Mouse (Mus musculus) CD8-positive naive resting alpha-beta T cell, adult 2 months (primary cell): ENCODE data around the gene Macc1.

Experiments
- DNase-seq, 2 experiments: peaks; one replicate each; pipeline ENCODE4 v3.0.0; 2022; ENCODE audit warnings: low read depth in 2 of 2, low spot score in 2 of 2

The Macc1 gene

DNA sequence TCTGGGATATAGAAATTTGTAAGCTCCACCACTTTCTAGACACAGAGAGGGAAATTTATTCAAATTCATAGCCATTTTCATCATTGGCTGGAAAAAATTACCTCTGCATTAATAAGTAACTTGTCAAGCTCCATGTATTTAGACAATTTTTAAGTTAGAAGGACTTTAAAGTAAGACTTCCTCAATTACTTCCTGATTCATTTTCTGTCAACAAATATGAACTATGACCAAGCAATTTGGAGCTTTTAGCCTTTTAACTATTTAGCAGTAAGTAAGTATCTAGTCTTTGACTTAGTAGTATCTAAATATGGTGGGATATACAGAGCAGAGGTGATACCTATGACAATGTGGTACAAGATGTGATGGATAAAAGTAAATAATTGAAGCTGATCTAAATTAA, 72.2 kb downstream of the Macc1 start:
- no peak for DNase-seq

DNA sequence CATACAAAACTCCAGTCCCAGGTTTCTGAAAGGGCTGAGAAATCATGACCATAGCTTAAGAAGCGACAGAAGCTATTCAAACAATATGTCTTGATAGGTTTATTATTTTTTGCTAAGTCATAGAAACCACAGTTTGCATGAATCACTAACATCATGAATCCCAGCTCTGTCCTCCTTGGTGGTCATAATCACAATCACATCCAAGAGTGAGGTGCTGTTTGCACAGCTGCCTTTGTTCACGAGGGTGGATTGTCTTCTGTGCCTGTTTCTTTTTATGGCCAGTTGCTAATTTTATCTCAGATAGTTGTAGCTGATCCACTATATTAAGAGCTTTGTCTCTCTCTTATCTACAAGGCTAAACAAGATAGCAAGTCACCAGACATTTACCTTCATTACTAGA, 72.6 kb downstream of the Macc1 start:
- no peak for DNase-seq

DNA sequence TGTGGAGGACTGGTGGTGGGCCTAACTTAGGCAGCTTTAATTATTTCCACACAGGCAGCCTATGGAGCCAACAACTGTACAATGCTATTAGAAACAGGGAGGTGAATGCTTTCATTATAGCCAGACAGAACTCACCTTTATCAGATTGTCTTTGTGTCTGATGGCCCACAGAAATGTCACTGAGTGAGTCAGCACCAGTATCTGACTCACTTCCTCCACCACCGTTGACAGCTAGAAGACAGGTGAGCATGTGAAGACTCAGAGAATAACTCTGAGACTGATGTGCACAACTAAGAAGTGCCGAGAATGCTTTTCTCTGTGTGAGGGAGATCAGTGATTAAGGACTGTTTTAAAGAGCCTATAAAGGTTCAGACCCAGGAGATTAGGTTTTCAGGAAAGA, 73.9 kb downstream of the Macc1 start:
- DNase-seq = no peak

DNA sequence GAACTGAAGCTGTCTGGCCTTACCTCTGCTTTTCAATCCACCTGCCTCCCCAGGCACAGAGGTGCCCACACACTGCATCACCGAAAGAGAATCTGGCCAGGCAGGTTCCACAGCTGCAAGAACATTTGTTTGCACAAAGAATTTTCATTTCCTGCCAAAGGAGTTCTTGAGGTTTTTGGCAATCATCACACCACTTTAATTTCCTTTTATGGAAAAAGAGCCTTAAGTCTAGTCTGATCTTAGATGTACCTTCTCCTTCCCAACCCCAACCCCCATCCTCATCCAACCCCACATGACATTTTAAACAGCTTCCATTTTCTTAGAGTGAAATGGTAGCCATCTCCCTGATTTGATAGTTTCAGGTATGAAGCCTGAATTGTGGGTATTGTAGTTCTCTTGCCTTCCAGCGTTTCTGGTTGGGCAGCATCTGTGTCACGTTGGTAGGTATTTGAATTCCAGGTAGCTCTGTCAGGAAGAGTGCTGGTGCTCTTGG, 76.2 kb downstream of the Macc1 start:
- DNase-seq = no peak

DNA sequence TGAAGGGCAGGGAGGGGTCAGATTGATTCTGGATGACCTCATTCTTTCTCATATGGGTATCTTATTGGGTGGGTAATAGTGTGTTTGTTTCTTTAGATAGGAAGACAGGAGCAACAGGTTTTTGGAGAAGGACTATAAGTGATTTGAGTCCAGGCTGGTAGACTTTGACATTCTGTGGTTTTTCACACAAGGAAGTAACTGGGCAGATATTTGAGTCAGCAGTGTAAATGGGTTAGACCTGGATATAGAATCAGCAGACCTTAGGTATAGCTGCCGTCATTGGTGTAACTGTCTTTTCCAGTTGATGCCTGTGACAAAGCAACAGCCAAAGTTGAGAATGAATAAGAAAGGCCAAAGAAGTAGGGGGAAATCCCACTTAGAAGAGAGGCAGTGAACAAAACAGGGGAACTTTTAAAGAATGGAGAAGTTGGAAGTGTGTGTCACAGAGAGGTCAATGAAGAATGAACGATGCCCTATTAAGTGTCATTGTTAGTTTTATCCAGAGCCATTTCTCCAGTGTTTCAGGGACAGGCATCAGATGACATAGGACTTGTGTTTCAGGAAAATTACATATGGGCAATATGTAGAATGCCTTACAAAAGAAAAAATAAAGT, 84.1 kb downstream of the Macc1 start:
- no peak for DNase-seq

DNA sequence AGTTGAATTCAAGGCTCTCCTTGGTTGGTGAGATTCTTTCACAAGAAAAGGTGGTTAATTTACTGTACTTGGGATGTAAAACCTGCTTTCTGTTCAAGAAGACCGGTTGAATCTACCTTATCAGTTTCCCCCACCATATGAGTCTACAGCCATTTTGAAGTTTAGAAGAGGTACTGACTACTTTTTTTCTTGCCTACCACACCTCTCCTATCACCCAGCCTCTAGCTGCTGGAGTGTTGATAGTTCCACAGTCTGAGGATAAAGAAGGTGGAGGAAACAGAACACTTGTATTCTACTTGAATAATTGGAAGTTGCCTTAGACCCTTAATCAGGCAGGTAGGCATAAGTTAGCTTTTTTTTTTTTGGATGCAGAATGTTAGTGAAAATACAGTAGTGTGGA, 88.2 kb downstream of the Macc1 start:
- no peak for DNase-seq

DNA sequence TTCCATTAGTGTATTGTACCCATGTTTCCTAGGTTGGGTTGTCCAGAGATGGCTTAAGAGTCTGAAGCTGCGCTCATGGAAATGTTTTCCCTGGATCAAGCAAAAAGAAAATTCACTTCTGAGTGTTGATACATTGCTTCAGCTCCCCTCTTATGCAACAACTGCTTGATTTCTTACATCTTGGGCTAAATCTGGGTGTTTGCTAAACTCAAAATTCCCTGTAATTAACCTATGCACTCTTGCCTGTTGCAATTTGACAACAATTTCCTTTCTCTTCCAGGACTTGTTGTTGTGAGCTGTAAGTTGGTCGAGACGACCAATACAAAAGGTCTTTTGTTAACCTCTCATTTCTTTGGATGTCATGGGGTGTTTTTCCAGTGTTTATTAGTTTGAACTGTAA, 88.7 kb downstream of the Macc1 start:
- no peak for DNase-seq

DNA sequence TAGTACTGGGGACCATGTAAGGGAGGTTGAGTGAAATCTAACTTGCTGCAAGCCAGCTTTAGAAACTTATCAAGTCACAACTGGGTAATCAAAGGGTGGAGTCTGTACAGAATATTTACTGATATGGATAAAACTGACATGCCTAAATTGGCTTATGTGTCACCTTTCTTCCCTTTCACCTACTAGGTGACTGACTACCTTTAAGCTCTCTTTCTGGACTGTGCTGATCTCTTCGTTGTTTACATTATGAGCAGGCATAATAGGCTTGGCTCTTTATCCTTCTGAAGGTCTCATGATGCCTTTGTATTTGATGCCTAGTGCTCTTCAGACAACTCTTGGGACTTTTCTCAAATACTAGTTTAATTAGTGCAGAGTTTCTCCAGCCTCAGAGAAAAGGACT, 90.7 kb downstream of the Macc1 start:
- DNase-seq = no peak

DNA sequence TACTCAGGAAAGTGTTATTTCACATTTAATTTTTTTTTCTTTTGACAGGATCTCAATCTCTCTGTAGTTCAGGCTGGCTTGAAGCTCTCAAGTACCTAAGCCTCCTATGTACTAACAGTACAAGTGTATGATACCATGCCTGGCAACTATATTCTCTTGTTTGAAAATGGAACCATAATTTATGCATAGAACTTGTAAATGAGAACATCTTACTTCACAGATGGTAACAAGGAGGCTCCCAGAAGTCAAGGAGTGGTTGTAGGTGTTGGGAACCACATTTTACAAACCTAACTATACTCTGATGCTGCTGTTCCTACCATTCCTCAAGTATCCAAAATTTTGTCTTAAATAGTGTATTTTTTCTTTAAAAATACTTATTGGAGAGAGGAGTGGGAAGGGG, 96.5 kb downstream of the Macc1 start:
- DNase-seq = no peak

DNA sequence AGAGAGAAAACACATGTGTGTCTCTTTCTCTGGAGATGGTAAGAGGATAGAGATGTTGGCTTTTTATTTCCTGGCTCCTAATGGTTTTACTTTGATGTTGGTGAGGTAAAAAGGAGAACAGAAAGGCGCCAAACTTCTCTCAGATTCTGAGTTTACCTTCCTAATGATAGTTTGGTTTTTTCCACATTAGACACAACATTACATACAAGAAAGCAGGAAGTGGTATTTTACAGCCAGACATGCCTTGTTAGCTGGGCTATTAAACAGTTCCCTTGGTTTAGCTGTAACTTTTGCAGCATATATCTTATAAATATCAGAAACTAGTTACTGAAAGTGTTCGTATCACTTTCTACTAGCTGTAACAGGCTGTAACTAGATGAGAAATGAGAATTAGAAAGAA, 96.9 kb downstream of the Macc1 start:
- DNase-seq = no peak

DNA sequence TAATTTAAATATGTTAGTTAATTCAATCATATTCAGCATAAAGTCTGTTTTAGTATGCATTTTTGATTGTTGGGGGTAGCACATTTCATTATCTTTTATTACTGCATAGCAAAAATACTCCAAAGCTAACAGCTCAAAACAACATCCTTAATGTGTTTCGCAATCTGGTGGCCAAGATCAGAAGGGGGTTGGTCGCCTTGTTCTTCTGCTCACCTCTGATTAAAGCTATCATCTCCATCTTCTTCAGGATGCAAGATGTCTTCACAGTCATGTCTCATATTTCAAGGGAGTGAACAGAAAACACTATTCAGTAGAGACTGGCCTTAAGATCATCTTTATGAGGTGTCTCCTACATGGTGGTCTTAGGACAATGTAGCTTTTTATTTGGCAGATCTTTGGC, 97.9 kb downstream of the Macc1 start:
- DNase-seq = no peak

DNA sequence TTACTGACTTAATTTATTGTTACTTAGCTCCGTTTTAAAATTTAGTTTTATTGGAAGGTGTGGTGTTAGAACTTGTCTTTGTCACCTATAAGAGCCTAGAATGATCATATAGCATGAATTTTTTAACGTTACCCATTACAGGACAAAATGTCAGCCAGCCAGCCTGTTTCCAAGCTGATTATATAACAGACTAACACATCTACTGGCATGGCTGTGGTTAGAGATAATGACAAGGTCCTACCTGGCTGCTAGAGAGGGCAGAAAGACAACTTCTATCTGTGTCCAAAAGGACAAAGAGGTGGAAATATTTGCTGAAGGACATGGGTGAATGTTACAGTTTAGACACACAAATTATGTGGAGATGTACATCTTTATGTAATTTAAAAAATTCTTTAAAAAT, 101.8 kb downstream of the Macc1 start:
- no peak for DNase-seq

DNA sequence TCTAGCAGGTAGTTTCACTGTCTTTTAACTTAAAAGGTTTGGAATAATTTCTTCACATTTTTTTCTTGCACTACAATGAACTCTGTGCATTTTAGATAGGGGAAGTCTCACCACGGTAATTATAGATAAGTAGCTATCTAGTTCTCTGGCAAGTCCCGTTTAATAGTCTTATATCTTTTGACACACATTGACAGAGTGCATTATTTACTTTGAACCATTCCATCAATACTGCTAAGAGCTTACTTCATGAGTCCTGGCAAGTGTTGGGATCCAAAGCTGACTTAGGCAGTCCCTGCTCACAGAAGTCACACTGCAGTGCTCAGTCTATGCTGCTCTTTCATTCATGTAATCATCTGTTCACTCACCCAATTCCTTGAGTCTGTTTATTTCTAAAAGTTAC, 111.7 kb downstream of the Macc1 start:
- DNase-seq = no peak

DNA sequence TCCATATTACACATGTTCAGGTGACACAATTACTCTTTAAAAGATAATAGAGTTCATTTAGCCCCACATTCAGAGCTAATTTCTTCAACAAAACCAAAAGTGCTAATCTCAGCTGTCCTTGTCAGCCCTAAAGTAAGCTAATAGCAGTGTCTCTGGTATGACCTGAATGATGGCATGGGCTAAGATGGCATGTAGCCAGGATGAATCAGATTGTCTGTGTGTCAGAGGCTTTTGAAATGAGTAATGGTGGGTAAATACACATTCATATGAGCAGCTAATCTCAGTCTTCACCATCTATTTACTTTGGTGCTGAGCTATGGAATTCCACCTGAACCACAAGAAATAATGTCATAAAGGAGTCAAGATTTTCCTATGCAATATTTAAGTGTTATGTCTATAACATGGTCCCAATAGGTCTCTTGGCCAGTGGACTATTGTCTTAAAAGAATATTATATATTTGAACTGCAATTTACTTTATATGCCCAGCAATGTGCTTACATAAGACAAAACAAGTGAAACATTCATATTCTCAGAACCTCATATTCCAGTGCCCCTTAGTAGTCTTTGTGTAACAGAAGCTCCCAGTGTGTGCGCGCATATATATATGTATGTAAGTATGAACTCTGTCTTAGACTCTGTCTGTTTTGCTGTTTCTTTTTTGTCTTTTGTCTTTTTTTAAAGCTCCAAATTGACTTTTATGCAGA, 112.3 kb downstream of the Macc1 start:
- no peak for DNase-seq

DNA sequence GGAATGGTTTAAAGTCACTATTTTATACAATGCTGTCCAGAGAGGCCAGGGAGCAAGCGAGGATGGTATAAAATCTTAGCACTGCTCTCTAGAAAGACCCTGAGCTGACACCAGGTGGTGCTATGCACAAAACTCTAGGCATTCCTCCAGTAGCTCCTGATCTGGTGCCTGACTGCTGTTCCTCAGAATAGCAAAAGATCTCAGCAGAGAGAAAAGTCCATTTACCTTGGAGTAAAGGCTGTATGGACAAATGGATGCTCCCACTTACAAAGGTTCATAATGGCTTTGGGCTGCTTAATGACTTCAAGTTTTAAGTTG, 112.8 kb downstream of the Macc1 start:
- no peak for DNase-seq

DNA sequence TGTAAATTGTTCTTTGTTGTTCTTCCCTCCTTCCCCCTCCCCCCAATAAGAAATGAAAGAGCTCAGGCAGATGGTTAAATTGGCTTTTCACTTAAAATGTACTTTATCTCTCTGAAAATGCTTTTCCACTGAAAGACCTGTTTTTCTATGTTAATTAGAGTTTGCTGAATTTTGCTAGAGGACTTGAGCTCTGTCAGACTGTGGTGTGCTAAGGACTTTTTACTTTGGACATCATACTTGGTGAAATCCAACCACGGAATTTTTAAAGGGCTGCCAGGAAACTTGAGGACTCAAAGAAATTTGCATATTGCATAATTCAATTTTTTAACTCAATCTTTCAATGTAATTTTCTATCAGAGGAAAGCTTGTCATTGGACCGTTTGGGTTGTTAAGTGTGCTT, 126.7 kb downstream of the Macc1 start:
- no peak for DNase-seq

DNA sequence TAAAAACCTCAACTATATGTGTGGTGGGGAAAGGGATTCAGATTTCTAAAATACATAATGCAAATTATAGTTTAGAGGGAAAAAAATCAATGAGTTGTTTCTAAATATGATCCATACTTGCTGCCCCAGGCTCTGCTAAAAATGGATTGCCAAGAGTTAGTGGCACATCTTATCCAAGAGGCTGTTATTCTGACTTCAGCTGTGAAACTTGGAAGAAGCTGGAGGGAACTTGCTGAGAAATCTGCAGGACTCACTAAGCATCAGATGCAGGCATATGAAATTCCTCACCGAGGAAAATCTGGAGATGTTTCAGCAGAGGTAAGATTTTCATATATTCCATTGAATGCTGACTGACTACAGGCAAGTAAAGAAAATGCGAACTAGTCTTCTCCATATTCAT, 136.0 kb downstream of the Macc1 start:
- no peak for DNase-seq

DNA sequence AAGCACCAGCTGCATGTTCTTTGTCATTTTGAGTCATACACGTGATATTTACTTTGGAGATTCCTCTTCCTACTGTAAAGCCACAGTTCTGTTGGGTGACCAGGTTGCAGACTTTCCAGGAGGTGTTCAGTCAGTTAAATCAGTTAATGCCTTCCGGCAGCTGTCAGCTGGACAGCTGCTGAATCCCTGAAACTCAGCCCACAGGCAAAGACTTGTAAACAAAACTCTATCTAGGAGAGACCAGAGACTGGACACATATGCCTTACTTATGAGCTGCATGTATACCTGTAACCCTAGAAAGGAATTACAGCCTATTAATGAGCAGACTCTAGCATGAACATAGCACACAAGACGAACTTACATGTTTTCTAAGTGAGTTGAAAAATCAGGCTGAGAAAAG, 137.2 kb downstream of the Macc1 start:
- no peak for DNase-seq

DNA sequence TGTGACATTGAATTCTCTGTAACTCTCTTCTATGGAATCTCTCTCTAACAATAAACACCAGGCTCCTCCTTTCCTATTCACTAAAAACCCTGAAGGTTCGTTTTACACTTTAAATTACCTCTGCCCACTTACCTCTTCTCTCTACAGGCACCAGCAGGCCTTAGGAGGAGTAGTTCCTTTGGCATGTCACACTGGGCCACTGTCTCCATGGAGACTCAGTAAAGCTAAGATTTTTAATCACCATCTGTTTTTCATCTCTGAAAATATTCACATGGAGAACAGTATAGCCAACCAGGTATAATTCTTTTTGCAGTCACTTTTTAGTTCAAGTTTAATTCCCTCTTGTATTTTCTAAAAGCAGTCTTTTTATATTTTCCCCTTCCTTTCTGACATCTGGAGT, 140.0 kb downstream of the Macc1 start:
- no peak for DNase-seq

DNA sequence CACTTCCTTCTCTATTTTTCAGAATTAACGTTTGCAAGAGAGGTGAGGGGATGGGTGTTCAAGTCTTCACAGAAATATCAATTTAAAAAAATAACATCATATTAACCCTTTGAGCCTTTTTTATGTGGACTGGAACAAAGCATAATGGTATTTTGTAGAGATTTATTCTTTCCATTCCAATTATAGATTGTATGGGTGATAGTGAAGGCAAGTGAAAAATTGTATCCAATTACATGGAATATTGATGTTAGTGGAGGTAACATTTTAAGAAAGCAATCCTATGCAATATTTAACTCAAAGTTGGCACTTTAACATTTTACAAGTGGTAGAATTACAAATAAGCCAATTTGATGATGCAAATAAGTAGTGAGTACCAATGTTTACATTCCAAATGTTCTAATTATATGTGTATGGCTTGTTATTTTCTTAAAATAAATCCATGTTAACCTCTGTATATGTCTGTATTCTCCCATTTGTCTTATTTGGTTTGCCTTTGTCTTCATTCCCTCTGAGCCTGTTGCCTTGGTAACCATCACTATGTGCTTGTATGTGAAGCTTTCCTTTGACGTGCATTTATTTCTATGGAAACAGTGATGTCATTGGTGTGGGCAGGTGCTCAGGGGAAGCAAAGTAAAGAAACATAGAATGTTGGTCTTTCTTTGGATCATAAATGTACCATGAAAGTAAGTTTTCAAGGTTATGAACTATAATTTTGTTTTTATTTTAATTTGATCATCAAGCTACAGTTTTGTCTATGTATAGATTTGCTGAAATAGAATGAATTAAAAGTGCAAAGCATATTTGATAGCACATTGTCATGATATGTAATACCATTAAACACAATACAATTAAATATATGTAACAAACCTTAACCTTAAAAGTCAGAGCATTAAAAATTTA, 150.2 kb downstream of the Macc1 start:
- no peak for DNase-seq

DNA sequence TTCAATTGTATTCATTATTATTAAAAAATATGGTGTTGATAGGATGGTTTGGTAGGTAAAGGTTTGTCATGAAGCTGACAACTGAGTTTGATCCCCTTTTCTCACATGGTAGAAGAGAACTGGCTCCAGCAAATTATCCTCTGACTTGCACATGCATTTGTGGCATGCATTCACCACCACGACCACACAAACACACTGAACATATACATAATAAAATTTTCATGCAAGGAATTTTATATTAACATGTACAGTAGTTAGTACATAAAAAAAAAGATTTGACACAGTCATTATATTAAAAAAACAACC, 150.8 kb downstream of the Macc1 start:
- DNase-seq = no peak

DNA sequence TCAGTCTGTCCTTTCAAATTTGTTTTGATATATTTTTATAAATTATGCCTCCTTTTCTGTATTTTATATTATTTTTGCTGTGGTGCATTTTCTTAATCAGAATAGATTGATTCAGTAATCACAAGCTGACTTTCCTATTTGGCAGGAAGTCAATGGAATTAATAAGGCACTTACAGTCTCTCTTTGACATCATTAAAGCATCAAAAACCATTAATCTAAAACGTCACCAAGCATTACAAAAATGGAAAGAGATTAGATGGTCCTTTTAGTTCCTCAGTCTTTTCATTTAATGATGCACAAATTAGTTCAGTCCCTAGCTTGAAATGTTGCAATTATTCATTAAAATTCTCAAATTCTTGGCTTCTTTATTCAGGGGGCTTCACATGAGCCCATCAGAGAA, 153.6 kb downstream of the Macc1 start:
- DNase-seq = no peak

DNA sequence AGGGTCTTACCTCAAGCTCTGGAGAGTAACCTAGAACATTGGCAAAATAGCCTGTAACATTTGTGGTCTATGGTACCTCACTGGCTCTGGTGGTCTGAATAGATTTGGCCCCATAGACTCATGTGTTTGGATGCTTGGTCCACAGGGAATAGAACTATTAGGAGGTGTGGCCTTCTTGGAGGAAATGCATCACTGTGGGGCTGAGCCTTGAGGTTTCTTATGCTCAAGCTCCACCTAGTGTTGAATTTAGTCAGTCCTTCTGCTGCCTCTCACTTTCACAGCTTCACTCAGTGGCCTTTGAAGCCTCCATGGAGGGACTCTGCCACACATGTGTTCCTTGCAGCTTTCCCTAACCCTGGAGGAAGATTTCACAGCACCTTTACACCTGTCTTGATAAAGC, 156.2 kb downstream of the Macc1 start:
- no peak for DNase-seq
